10 mouse cellular contexts compared by ENCODE assay signal in the genomic region with DNA sequence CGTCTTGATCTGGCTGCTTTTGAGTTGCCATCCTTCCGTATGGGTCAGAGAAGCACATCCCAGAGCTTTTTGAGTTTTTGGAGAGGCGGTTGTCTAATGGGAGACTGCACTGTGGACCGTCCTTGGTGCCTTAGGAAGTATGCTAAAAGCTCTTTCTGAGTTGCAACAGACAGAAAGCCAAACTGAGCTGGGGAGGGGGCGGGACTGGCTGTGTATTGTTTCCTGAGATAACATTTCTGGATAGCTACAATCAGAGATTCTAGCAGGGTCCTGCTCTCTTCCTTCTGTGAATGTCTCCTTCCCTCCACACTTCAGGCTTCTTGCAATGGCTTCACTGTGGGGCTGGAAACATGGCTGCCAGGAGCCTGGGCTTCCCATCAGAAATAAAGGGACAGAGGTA. TPM values are rescaled to one million over a fixed set of nuclear protein-coding genes. Genes with fewer than 3 reads are reported as not detected.
DNase-seq lines count a peak whose midpoint lies in the region; ATAC-seq and TF ChIP-seq lines count a peak whose summit lies in the region.
"Had no signal": no experiment of that assay in that cellular context is flagged by ENCODE, and none has a peak within 500 bp of the region (broad histone marks: within the 10 kb centered on the region; RNA-seq: fewer than 3 reads in every experiment).

No protein-coding gene starts in this region.

- peak overlapping the region; percentile 49; the same call in 1 of the 2 replicates for H3K27ac ChIP-seq in heart, adult 2 months
- H3K27ac ChIP-seq in lung, embryonic 15.5 days = peak overlapping the region; percentile 77
- no peak overlapping the region for H3K27ac ChIP-seq in hindbrain, embryonic 15.5 days (replicated peaks)
- H3K27ac ChIP-seq in liver, postnatal 0 days (ENCODE audit: low read depth) = peak overlapping the region; percentile 55

- peaks cover 14% of the 10 kb centered on the region for H3K4me1 ChIP-seq in heart, adult 2 months (ENCODE audit: control insufficient read depth, insufficient read depth, low read length)
- H3K4me1 ChIP-seq in lung, embryonic 15.5 days = peaks cover 47% of the 10 kb centered on the region
- H3K4me1 ChIP-seq in hindbrain, embryonic 15.5 days (replicated peaks) = peaks cover 24% of the 10 kb centered on the region
- H3K4me1 ChIP-seq in liver, postnatal 0 days (ENCODE audit: insufficient read depth) = peaks cover 20% of the 10 kb centered on the region

- no peak for TF ChIP-seq POLR2A in heart, adult 2 months (IDR thresholded peaks at IDR 0.05; ENCODE audit: insufficient read depth, low read depth, low read length)

- TF ChIP-seq CTCF in heart, adult 2 months (IDR thresholded peaks at IDR 0.05) = no peak
- TF ChIP-seq CTCF in liver, postnatal 0 days (IDR thresholded peaks at IDR 0.05; ENCODE audit: low read depth) = no peak

- H3K9ac ChIP-seq in heart, adult 2 months (ENCODE audit: low read depth, low read length) = no peak overlapping the region
- H3K9ac ChIP-seq in lung, embryonic 15.5 days = no peak overlapping the region
- 0 out of 2 replicates have a peak overlapping the region, but pooled peaks have one; percentile 3 for H3K9ac ChIP-seq in hindbrain, embryonic 15.5 days
- 0 out of 2 replicates have a peak overlapping the region, but pooled peaks have one; percentile 1 for H3K9ac ChIP-seq in liver, postnatal 0 days (replicated peaks)

- no peaks in the 10 kb centered on the region for H3K27me3 ChIP-seq in heart, adult 2 months (ENCODE audit: control insufficient read depth, insufficient read depth, low read length)
- no peaks in the 10 kb centered on the region for H3K27me3 ChIP-seq in lung, embryonic 15.5 days
- no peaks in the 10 kb centered on the region for H3K27me3 ChIP-seq in hindbrain, embryonic 15.5 days
- no peaks in the 10 kb centered on the region for H3K27me3 ChIP-seq in liver, postnatal 0 days (ENCODE audit: insufficient read depth, low read length)

- H3K79me2 ChIP-seq in heart, adult 2 months (replicated peaks; ENCODE audit: control insufficient read depth, insufficient read depth, low read length) = no peaks in the 10 kb centered on the region

- H3K4me2 ChIP-seq in lung, embryonic 15.5 days = peak overlapping the region; percentile 44
- H3K4me2 ChIP-seq in hindbrain, embryonic 15.5 days = no peak overlapping the region
- peak overlapping the region; percentile 57 for H3K4me2 ChIP-seq in liver, postnatal 0 days (ENCODE audit: low read depth, low read length)

- no peak; the same call in 1 of the 2 replicates for ATAC-seq in lung, embryonic 15.5 days (ENCODE audit: borderline replicate concordance, extremely low read depth, low FRiP score, low TSS enrichment)
- no peak for ATAC-seq in hindbrain, embryonic 15.5 days (ENCODE audit: low FRiP score, low read depth)
- ATAC-seq in liver, postnatal 0 days = no peak

- H3K4me3 ChIP-seq in heart, adult 2 months = no peak overlapping the region
- no peak overlapping the region for H3K4me3 ChIP-seq in lung, embryonic 15.5 days
- H3K4me3 ChIP-seq in hindbrain, embryonic 15.5 days = no peak overlapping the region
- no peak overlapping the region for H3K4me3 ChIP-seq in liver, postnatal 0 days (ENCODE audit: low read depth, low read length)

- intact Hi-C loops in heart, adult 2 months (cut with DNase I) = no loop called here

- no peaks in the 10 kb centered on the region for H3K9me3 ChIP-seq in lung, embryonic 15.5 days
- no peaks in the 10 kb centered on the region for H3K9me3 ChIP-seq in hindbrain, embryonic 15.5 days
- H3K9me3 ChIP-seq in liver, postnatal 0 days (ENCODE audit: low read length) = no peaks in the 10 kb centered on the region

- TF ChIP-seq EP300 in heart, adult 2 months (IDR thresholded peaks at IDR 0.05; ENCODE audit: insufficient read depth, low read depth, low read length) = no peak
- TF ChIP-seq EP300 in liver, postnatal 0 days (IDR thresholded peaks at IDR 0.05; ENCODE audit: low read depth) = no peak

- no peaks in the 10 kb centered on the region for H3K36me3 ChIP-seq in heart, adult 2 months (ENCODE audit: control insufficient read depth, insufficient read depth, low read length)
- H3K36me3 ChIP-seq in lung, embryonic 15.5 days = no peaks in the 10 kb centered on the region
- H3K36me3 ChIP-seq in hindbrain, embryonic 15.5 days = no peaks in the 10 kb centered on the region
- no peaks in the 10 kb centered on the region for H3K36me3 ChIP-seq in liver, postnatal 0 days (replicated peaks; ENCODE audit: insufficient read depth, low read length)

- no peak for DNase-seq in heart, adult 2 months
- DNase-seq in heart, adult 9 months (ENCODE audit: low spot score in 2 of 2) = no peak
- no peak for DNase-seq in lung, postnatal 36 days
- no peak for DNase-seq in liver, postnatal 0 days
- no peak for DNase-seq in cerebellum, adult 8-10 months
- DNase-seq in gastrocnemius, postnatal 10 days = no peak

- WGBS in heart, adult 2 months = 43% methylated on average over 5 of the region's 5 CpGs
- WGBS in lung, embryonic 15.5 days = 42% methylated on average over 5 of the region's 5 CpGs
- 87% methylated on average over 5 of the region's 5 CpGs for WGBS in hindbrain, embryonic 15.5 days
- WGBS in liver, postnatal 0 days (ENCODE audit: insufficient replicate concordance) = 54% methylated on average over 5 of the region's 5 CpGs

RNA-seq across cellular contexts. Expression of gene B4galt1, which starts 23.7 kb away (rescaled TPM):
- total RNA-seq in heart, adult 2 months (2021) = 10 to 100 TPM; 68.7 to 69.7 TPM
- 42.6 and 57.4 TPM in 2 replicates for polyA plus RNA-seq in heart, adult 2 months (2012; rRNA removed)
- polyA plus RNA-seq in lung, embryonic 15.5 days (2015; fragmentation: Nextera tagmentation; extraction: Ambion mirVana) = 70.0 and 74.5 TPM in 2 replicates
- polyA plus RNA-seq in hindbrain, embryonic 15.5 days (2015; fragmentation: Nextera tagmentation; extraction: Ambion mirVana) = 8.1 and 8.6 TPM in 2 replicates
- polyA plus RNA-seq in liver, postnatal 0 days (2015; fragmentation: Nextera tagmentation; extraction: Ambion mirVana) = 26.4 and 30.2 TPM in 2 replicates
- total RNA-seq in gastrocnemius, postnatal 10 days (2021) = 10 to 100 TPM; 52.0 to 58.6 TPM

RNA-seq across cellular contexts. Expression of gene Spink4, which starts 42.3 kb away (rescaled TPM):
- under 1 TPM in 1 of 2 experiments, not detected in 1; 0.68 TPM for total RNA-seq in heart, adult 2 months (2021)
- 1.7 and 3.6 TPM in 2 replicates for polyA plus RNA-seq in heart, adult 2 months (2012; rRNA removed)
- 0.75 and 0.98 TPM in 2 replicates for polyA plus RNA-seq in lung, embryonic 15.5 days (2015; fragmentation: Nextera tagmentation; extraction: Ambion mirVana)
- polyA plus RNA-seq in hindbrain, embryonic 15.5 days (2015; fragmentation: Nextera tagmentation; extraction: Ambion mirVana) = not detected in 2 replicates
- polyA plus RNA-seq in liver, postnatal 0 days (2015; fragmentation: Nextera tagmentation; extraction: Ambion mirVana) = 0.65 and 1.2 TPM in 2 replicates
- total RNA-seq in gastrocnemius, postnatal 10 days (2021) = not detected
- total RNA-seq: left cerebral cortex, postnatal 4 days; monocyte, adult 5-6 weeks had no signal

Comparison
In these comparisons a context has a peak if more than half of its experiments do, and no peak if none do; other contexts are left out.
1. H3K9ac ChIP-seq: peak in hindbrain, embryonic 15.5 days (single experiment) and liver, postnatal 0 days (single experiment); none in heart, adult 2 months (single experiment) and lung, embryonic 15.5 days (single experiment).